In the genomic region with DNA sequence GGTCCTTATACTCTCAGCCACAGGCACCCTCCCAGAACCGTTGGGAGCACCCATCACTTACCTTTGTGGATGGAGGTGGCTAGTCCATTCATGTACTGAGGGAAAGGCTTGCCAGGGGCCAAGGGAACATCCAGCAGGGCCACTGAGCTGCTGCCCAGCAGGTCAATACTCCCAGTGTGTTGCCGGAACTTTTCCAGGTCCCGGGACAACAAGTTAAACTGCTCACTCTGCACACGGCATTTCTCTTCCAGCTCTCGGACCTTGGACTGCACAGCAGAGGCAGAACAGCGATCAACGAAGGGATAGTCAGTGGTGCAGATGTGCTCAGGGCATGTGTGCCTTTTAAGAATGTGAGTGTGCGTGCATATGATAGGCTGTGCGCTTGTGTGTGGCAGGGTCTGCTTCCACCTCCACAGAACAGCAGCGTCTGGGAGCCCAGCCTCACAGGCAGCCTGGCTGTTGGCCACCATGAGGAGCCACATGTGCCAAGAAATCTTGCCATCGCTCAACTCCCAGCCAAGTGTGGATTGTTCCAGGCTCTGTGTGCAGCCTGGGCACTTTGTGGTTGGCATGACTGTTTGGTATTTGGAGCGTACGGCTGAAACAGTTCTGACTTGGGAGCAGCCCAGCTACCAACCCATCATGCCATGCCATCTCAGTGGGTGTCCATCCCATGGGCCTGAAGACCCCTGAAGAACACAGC, we compare ENCODE assay signal across 9 mouse cellular contexts.
DNase-seq lines count a peak whose midpoint lies in the region.
"Had no signal": no experiment of that assay in that cellular context is flagged by ENCODE, and none has a peak within 500 bp of the region (broad histone marks: within the 10 kb centered on the region; RNA-seq: fewer than 3 reads in every experiment).

No protein-coding gene starts in this region.

- intact Hi-C loops in gastrocnemius, postnatal 36 days (cut with DNase I): no loop called here
- intact Hi-C loops in left cerebral cortex, postnatal 14 days (cut with DNase I): no loop called here

- H3K4me1 ChIP-seq in embryonic facial prominence, embryonic 10.5 days: 0 out of 2 replicates have a peak, but pooled peaks cover 5% of the 10 kb centered on the region

- H3K27ac ChIP-seq in embryonic facial prominence, embryonic 10.5 days (replicated peaks): no peak overlapping the region

- H3K9me3 ChIP-seq in embryonic facial prominence, embryonic 10.5 days: no peaks in the 10 kb centered on the region

- H3K27me3 ChIP-seq in embryonic facial prominence, embryonic 10.5 days (replicated peaks; ENCODE audit: low read depth, poor library complexity, severe bottlenecking): no peaks in the 10 kb centered on the region

- WGBS in embryonic facial prominence, embryonic 10.5 days: 90% methylated on average over 13 of the region's 13 CpGs

- H3K36me3 ChIP-seq in embryonic facial prominence, embryonic 10.5 days (replicated peaks): no peaks in the 10 kb centered on the region

- H3K4me3 ChIP-seq in embryonic facial prominence, embryonic 10.5 days: no peak overlapping the region
- H3K4me3 ChIP-seq: myocyte had no signal

- DNase-seq in gastrocnemius, postnatal 10 days: peak; percentile 60
- DNase-seq in gastrocnemius, postnatal 36 days: no peak
- DNase-seq in brain, embryonic 18.5 days (ENCODE audit: low read depth, low spot score): peak; percentile 69
- DNase-seq in frontal cortex, postnatal 36 days (ENCODE audit: low spot score in 2 of 2): peak; percentile 78 to 88
- peak; percentile 83 to 91 for DNase-seq in left cerebral cortex, postnatal 14 days (ENCODE audit: low spot score in 2 of 2)
- DNase-seq in neural tube, embryonic 10.5 days (ENCODE audit: extremely low spot score, low spot score): no peak
- no peak for DNase-seq in embryonic facial prominence, embryonic 10.5 days (ENCODE audit: low spot score)
- DNase-seq: lung, adult 18-20 months had no signal

Comparison
In these comparisons a context has a peak if more than half of its experiments do, and no peak if none do; other contexts are left out.
1. DNase-seq: peak in gastrocnemius, postnatal 10 days (single experiment), brain, embryonic 18.5 days (single experiment), frontal cortex, postnatal 36 days (2 of 2) and left cerebral cortex, postnatal 14 days (2 of 2); none in gastrocnemius, postnatal 36 days (0 of 2), neural tube, embryonic 10.5 days (single experiment) and embryonic facial prominence, embryonic 10.5 days (single experiment).